Mouse (Mus musculus) MEL (cell line): ENCODE data around the gene Gm49369. TPM values are rescaled to one million over a fixed set of nuclear protein-coding genes. Genes with fewer than 3 reads are reported as not detected.
A peak's percentile ranks its signal among the peaks of the same experiment; 100 is the strongest.

Source experiments
- DNase-seq: peaks from one replicate; pipeline ENCODE4 v3.0.0; 2011; ENCODE audit warnings: low read depth, low spot score
- H3K27ac ChIP-seq: 2 replicates; pipeline ENCODE4 v1.5.1; 2012; ENCODE audit warnings: low read depth, mild to moderate bottlenecking, control low read depth, low read length, moderate library complexity; ENCODE audit not compliant: control insufficient read depth
- H3K27me3 ChIP-seq, 2 experiments: fragments of 150-350 bp in 1 of 2; sonication (generic) in 1 of 2; 2 replicates each; pipeline ENCODE4 v1.6.1; 2012; ENCODE audit warnings: low read length in 2 of 2, mild to moderate bottlenecking in 2 of 2, improper control_type of control experiment in 1 of 2, moderate library complexity in 1 of 2; ENCODE audit not compliant: insufficient read depth in 2 of 2, control insufficient read depth in 1 of 2
- H3K36me3 ChIP-seq, 2 experiments: 2 replicates each; pipeline ENCODE4 v1.6.1; 2012 to 2014; ENCODE audit warnings: low read length in 2 of 2, improper control_type of control experiment in 1 of 2, inconsistent platforms in 1 of 2, mild to moderate bottlenecking in 1 of 2; ENCODE audit not compliant: insufficient read depth in 2 of 2, control insufficient read depth in 1 of 2
- H3K4me1 ChIP-seq, 2 experiments: fragments of 150-350 bp in 1 of 2; sonication (generic) in 1 of 2; 2 replicates each; pipeline ENCODE4 v1.6.1; 2012; ENCODE audit warnings: low read length in 2 of 2, improper control_type of control experiment in 1 of 2, mild to moderate bottlenecking in 1 of 2; ENCODE audit not compliant: insufficient read depth in 2 of 2, control insufficient read depth in 1 of 2
- H3K4me3 ChIP-seq, 2 experiments: fragments of 150-350 bp in 1 of 2; sonication (generic) in 1 of 2; 2 replicates each; pipeline ENCODE4 v1.5.1; 2012; ENCODE audit warnings: low read depth in 2 of 2, low read length in 2 of 2, mild to moderate bottlenecking in 2 of 2, moderate library complexity in 2 of 2, control low read depth in 1 of 2, improper control_type of control experiment in 1 of 2; ENCODE audit not compliant: control insufficient read depth in 1 of 2, insufficient read depth in 1 of 2
- H3K79me2 ChIP-seq: 2 replicates; pipeline ENCODE4 v1.6.1; 2012; ENCODE audit warnings: mild to moderate bottlenecking, low read length, moderate library complexity; ENCODE audit not compliant: control insufficient read depth, poor library complexity, insufficient read depth
- H3K9ac ChIP-seq: 2 replicates; pipeline ENCODE4 v1.6.1; 2012; ENCODE audit warnings: low read depth, mild to moderate bottlenecking, control low read depth, low read length, moderate library complexity; ENCODE audit not compliant: control insufficient read depth, poor library complexity, severe bottlenecking
- H3K9me3 ChIP-seq: fragments of 150-350 bp; sonication (generic); replicated peaks from 2 replicates; pipeline ENCODE4 v1.6.1; 2012; ENCODE audit warnings: mild to moderate bottlenecking, low read length, improper control_type of control experiment, moderate library complexity; ENCODE audit not compliant: insufficient read depth
- CHD1 ChIP-seq: IDR thresholded peaks from 2 replicates; pipeline ENCODE4 v1.6.1; 2012; ENCODE audit warnings: low read depth, mild to moderate bottlenecking, inconsistent platforms, low read length, improper control_type of control experiment
- CTCF ChIP-seq, 3 experiments: IDR thresholded peaks in 2 of 3; conservative IDR thresholded peaks in 1 of 3; 2 replicates each; pipeline ENCODE4 v1.5.1; 2011 to 2012; ENCODE audit warnings: low read length in 3 of 3, low read depth in 2 of 3, mild to moderate bottlenecking in 2 of 3, improper control_type of control experiment in 1 of 3, inconsistent platforms in 1 of 3, mixed read lengths in 1 of 3, moderate library complexity in 1 of 3; ENCODE audit not compliant: control insufficient read depth in 1 of 3, insufficient read depth in 1 of 3, poor library complexity in 1 of 3, severe bottlenecking in 1 of 3
- E2F4 ChIP-seq: IDR thresholded peaks from 2 replicates; pipeline ENCODE4 v1.6.1; 2011; ENCODE audit warnings: low read depth, low read length, improper control_type of control experiment, borderline replicate concordance
- ELF1 ChIP-seq: IDR thresholded peaks from 2 replicates; pipeline ENCODE4 v1.6.1; 2014; ENCODE audit warnings: low read depth, mild to moderate bottlenecking, inconsistent platforms, low read length, improper control_type of control experiment, moderate library complexity
- EP300 ChIP-seq, 2 experiments: IDR thresholded peaks; 2 replicates each; pipeline ENCODE4 v1.6.1; 2011; ENCODE audit warnings: improper control_type of control experiment in 2 of 2, low read length in 2 of 2, low read depth in 1 of 2, mild to moderate bottlenecking in 1 of 2
- ETS1 ChIP-seq: IDR thresholded peaks from 2 replicates; pipeline ENCODE4 v1.6.1; 2012; ENCODE audit warnings: low read depth, mild to moderate bottlenecking, inconsistent platforms, low read length, improper control_type of control experiment, moderate library complexity
- GABPA ChIP-seq: IDR thresholded peaks from 2 replicates; pipeline ENCODE4 v1.6.1; 2012; ENCODE audit warnings: low read depth, mild to moderate bottlenecking, inconsistent platforms, low read length, improper control_type of control experiment, moderate library complexity
- GATA1 ChIP-seq: IDR thresholded peaks from 2 replicates; pipeline ENCODE4 v1.6.1; 2011; ENCODE audit warnings: low read depth, low read length, improper control_type of control experiment
- HCFC1 ChIP-seq: IDR thresholded peaks from 2 replicates; pipeline ENCODE4 v1.6.1; 2012; ENCODE audit warnings: low read depth, mild to moderate bottlenecking, inconsistent platforms, low read length, improper control_type of control experiment, moderate library complexity
- KAT2A ChIP-seq: conservative IDR thresholded peaks from 2 replicates; pipeline ENCODE4 v1.6.1; 2012; ENCODE audit warnings: low read depth, low read length, improper control_type of control experiment, inconsistent platforms
- MXI1 ChIP-seq: IDR thresholded peaks from 2 replicates; pipeline ENCODE4 v1.6.1; 2011; ENCODE audit warnings: mild to moderate bottlenecking, low read depth, low read length, improper control_type of control experiment
- MYC ChIP-seq: IDR thresholded peaks from 2 replicates; pipeline ENCODE4 v1.6.1; 2011; ENCODE audit warnings: low read depth, mild to moderate bottlenecking, low read length, improper control_type of control experiment, moderate library complexity
- NELFE ChIP-seq: IDR thresholded peaks from 2 replicates; pipeline ENCODE4 v1.6.1; 2011; ENCODE audit warnings: low read depth, low read length, improper control_type of control experiment
- POLR2A ChIP-seq, 2 experiments: IDR thresholded peaks; 2 replicates each; pipeline ENCODE4 v1.6.1; 2011 to 2012; ENCODE audit warnings: low read length in 2 of 2, mild to moderate bottlenecking in 2 of 2, control low read depth in 1 of 2, improper control_type of control experiment in 1 of 2, low read depth in 1 of 2, moderate library complexity in 1 of 2; ENCODE audit not compliant: control insufficient read depth in 1 of 2, insufficient read depth in 1 of 2, poor library complexity in 1 of 2
- RAD21 ChIP-seq: IDR thresholded peaks from 2 replicates; pipeline ENCODE4 v1.6.1; 2011; ENCODE audit warnings: mild to moderate bottlenecking, low read depth, low read length, improper control_type of control experiment
- RCOR1 ChIP-seq: IDR thresholded peaks from 2 replicates; pipeline ENCODE4 v1.6.1; 2012; ENCODE audit warnings: low read depth, mild to moderate bottlenecking, inconsistent platforms, low read length, improper control_type of control experiment
- SIN3A ChIP-seq: IDR thresholded peaks from 2 replicates; pipeline ENCODE4 v1.6.1; 2012; ENCODE audit warnings: low read length, improper control_type of control experiment, inconsistent platforms
- SMC3 ChIP-seq: IDR thresholded peaks from 2 replicates; pipeline ENCODE4 v1.6.1; 2011; ENCODE audit warnings: low read depth, low read length, improper control_type of control experiment
- TBP ChIP-seq: IDR thresholded peaks from 2 replicates; pipeline ENCODE4 v1.8.0; 2011; ENCODE audit warnings: low read depth, low read length, improper control_type of control experiment
- USF1 ChIP-seq: IDR thresholded peaks from 2 replicates; pipeline ENCODE4 v1.6.1; 2014; ENCODE audit warnings: low read depth, mild to moderate bottlenecking, inconsistent platforms, low read length, improper control_type of control experiment, moderate library complexity
- ZC3H11A ChIP-seq: IDR thresholded peaks from 2 replicates; pipeline ENCODE4 v1.6.1; 2012; ENCODE audit warnings: low read depth, mild to moderate bottlenecking, inconsistent platforms, low read length, improper control_type of control experiment
- ZMIZ1 ChIP-seq: IDR thresholded peaks from 2 replicates; pipeline ENCODE4 v1.6.1; 2012; ENCODE audit warnings: low read depth, mild to moderate bottlenecking, inconsistent platforms, low read length, improper control_type of control experiment, moderate library complexity
- ZNF384 ChIP-seq: IDR thresholded peaks from 2 replicates; pipeline ENCODE4 v1.6.1; 2012; ENCODE audit warnings: low read depth, mild to moderate bottlenecking, inconsistent platforms, low read length, improper control_type of control experiment
- polyA plus RNA-seq, 2 experiments: library from polyadenylated mRNA; stranded (reverse) in 1 of 2; unstranded in 1 of 2; fragments of >175 nt in 1 of 2; fragments of >200 nt in 1 of 2; gene quantifications; 2 replicates each; pipeline versions ENCODE4 v1.2.1 to v1.2.4; 2012; ENCODE audit warnings: low replicate concordance in 2 of 2, low read depth in 1 of 2; ENCODE audit not compliant: insufficient read length in 2 of 2, insufficient read depth in 1 of 2, missing spikeins in 1 of 2
- total RNA-seq: library from RNA; depleted of rRNA; stranded (reverse); fragments of 300-350 nt; gene quantifications from 2 replicates; pipeline ENCODE4 v1.2.3, GENCODE M21; 2012

Gm49369 gene
- total and polyA plus RNA-seq, 3 experiments, result 3.2 to 15.2 TPM; not detected in 1

DNA sequence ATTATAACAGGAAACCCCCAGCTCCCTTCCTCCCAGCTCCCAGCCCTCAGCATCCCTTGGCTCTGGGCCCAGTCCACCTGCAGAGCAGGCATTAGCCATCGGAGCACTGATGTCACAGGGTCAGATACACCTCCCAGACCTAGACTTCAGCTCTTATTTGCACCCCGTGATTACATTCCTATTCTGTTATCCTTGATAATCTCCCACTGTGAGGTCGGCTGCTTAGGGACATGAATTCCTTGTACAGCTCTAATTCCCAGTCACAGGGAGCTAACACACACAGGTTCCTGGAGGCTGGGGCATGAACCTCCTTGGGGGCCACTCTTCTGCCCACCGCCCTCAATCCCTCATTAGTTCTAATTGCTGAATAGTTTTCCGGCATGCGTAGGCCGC lies 18.3 kb upstream of the Gm49369 start:
- H3K9me3 ChIP-seq, result no peaks in the 10 kb centered on the region
- H3K36me3 ChIP-seq, result peaks cover 0 to 21% of the 10 kb centered on the region in 2 experiments; a peak in 2 of 4 replicates
- H3K27ac ChIP-seq, result no peak overlapping the region
- H3K4me3 ChIP-seq, result no peak overlapping the region
- TF ChIP-seq GATA1, result no peak
- no peak for TF ChIP-seq GABPA
- no peak for TF ChIP-seq POLR2A (IDR thresholded peaks at IDR 0.05; ENCODE audit: control insufficient read depth in 1 of 2, insufficient read depth in 1 of 2, low read depth in 1 of 2, low read length in 2 of 2, poor library complexity in 1 of 2)
- no peak for TF ChIP-seq CHD1
- no peak for TF ChIP-seq NELFE
- no peak for TF ChIP-seq MYC
- TF ChIP-seq CTCF (IDR thresholded peaks at IDR 0.05 in 2 of 3, conservative IDR thresholded peaks at IDR 0.05 in 1 of 3; ENCODE audit: control insufficient read depth in 1 of 3, insufficient read depth in 1 of 3, low read depth in 2 of 3, low read length in 3 of 3, poor library complexity in 1 of 3, severe bottlenecking in 1 of 3), result no peak
- no peaks in the 10 kb centered on the region for H3K79me2 ChIP-seq
- no peaks in the 10 kb centered on the region for H3K27me3 ChIP-seq
- H3K4me1 ChIP-seq, result peaks cover 8 to 42% of the 10 kb centered on the region in 2 experiments
- no peak for DNase-seq
- H3K9ac ChIP-seq, result no peak overlapping the region

GRCm38 (mm10) chr7:142400112-142400749 lies 17.8 kb upstream of the Gm49369 start:
- H3K79me2 ChIP-seq, result no peaks in the 10 kb centered on the region
- no peaks in the 10 kb centered on the region for H3K27me3 ChIP-seq
- no peak overlapping the region for H3K9ac ChIP-seq
- no peak for DNase-seq
- no peaks in the 10 kb centered on the region for H3K9me3 ChIP-seq
- peaks cover 0 to 26% of the 10 kb centered on the region in 2 experiments; a peak in 2 of 4 replicates for H3K36me3 ChIP-seq
- H3K27ac ChIP-seq, result no peak overlapping the region
- H3K4me3 ChIP-seq, result no peak overlapping the region
- H3K4me1 ChIP-seq, result peaks cover 11 to 47% of the 10 kb centered on the region in 2 experiments
- TF ChIP-seq EP300 (IDR thresholded peaks at IDR 0.05; ENCODE audit: low read depth in 1 of 2, low read length in 2 of 2) (peak in 1 of 2 experiments; percentile 33; a peak in 1 of 4 replicates), GATA1 (peak; percentile 66), ZNF384 (peak; percentile 83), MXI1 (no peak)

GRCm38 (mm10) chr7:142399250-142399649 lies 16.8 kb upstream of the Gm49369 start:
- Histone ChIP-seq H3K4me1 (peaks cover 21 to 56% of the 10 kb centered on the region in 2 experiments), H3K27me3 (no peaks in the 10 kb centered on the region), H3K4me3 (no peak overlapping the region), H3K36me3 (peaks cover 0 to 35% of the 10 kb centered on the region in 2 experiments; a peak in 2 of 4 replicates), H3K27ac (no peak overlapping the region), H3K9me3 (no peaks in the 10 kb centered on the region), H3K9ac (no peak overlapping the region), H3K79me2 (no peaks in the 10 kb centered on the region)
- TF ChIP-seq RAD21 (no peak), NELFE (no peak), RCOR1 (0 out of 2 replicates have a peak, but pooled peaks have one; percentile 30), SMC3 (no peak), GATA1 (peak; percentile 27; the same call in 1 of the 2 replicates), E2F4 (no peak), USF1 (no peak), EP300 (IDR thresholded peaks at IDR 0.05; ENCODE audit: low read depth in 1 of 2, low read length in 2 of 2) (peak; percentile 36 to 81; a peak in 3 of 4 replicates), ETS1 (peak; percentile 43; the same call in 1 of the 2 replicates), SIN3A (no peak; the same call in 1 of the 2 replicates), ZMIZ1 (no peak), ZNF384 (peak; percentile 100), HCFC1 (0 out of 2 replicates have a peak, but pooled peaks have one; percentile 18), ZC3H11A (no peak), KAT2A (no peak), ELF1 (peak; percentile 58; the same call in 1 of the 2 replicates), TBP (no peak)
- DNase-seq, result peak; percentile 82
